Mouse (Mus musculus): ENCODE data around the gene Wnt10b.

GRCm38 (mm10) chr15:98780075-98780474 lies 2.1 kb upstream of the Wnt10b start:
- TF ChIP-seq CTCF (IDR thresholded peaks at IDR 0.05; ENCODE audit: low read depth) (peak; percentile 37), EP300 (optimal IDR thresholded peaks at IDR 0.05) (no peak)
